Mouse (Mus musculus) cerebral cortex, adult 2 months (tissue): ENCODE data around the gene Akt1.

Experiments
- WGBS: fragments of 180-500 bp; shearing (Covaris S2); methylation state at CpG from one replicate; pipeline ENCODE4 v1.1.7; 2018; 5-methylcytosine and 5-hydroxymethylcytosine counted together

Gene Akt1

GRCm38 (mm10) chr12:112674132-112675011, at the start of gene Akt1:
Gene Akt1, minus strand, starts transcription at chr12:112674884.
- WGBS: 2% methylated on average over 45 of the region's 70 CpGs

GRCm38 (mm10) chr12:112724077-112724805, 49.6 kb upstream of the Akt1 start:
- 76% methylated on average over 11 of the region's 11 CpGs for WGBS

- WGBS: 84% methylated on average over 6 of the region's 6 CpGs
Observed at GRCm38 (mm10) chr12:112723445-112723844, 48.8 kb upstream of the Akt1 start.

GRCm38 (mm10) chr12:112723028-112723330, 48.3 kb upstream of the Akt1 start:
- 11% methylated on average over 5 of the region's 5 CpGs for WGBS

- 1% methylated on average over 71 of the region's 75 CpGs for WGBS
Observed at GRCm38 (mm10) chr12:112722240-112723027, 47.8 kb upstream of the Akt1 start.

GRCm38 (mm10) chr12:112721424-112722239, 46.9 kb upstream of the Akt1 start:
- WGBS: 9% methylated on average over 69 of the region's 69 CpGs

- 72% methylated on average over 12 of the region's 12 CpGs for WGBS
Observed at GRCm38 (mm10) chr12:112720890-112721423, 46.3 kb upstream of the Akt1 start.

GRCm38 (mm10) chr12:112720216-112720615, 45.5 kb upstream of the Akt1 start, which contains the start of gene Cep170b:
Gene Cep170b, plus strand, starts transcription at chr12:112720455.
- 89% methylated on average over 6 of the region's 6 CpGs for WGBS

GRCm38 (mm10) chr12:112718995-112719394, 44.3 kb upstream of the Akt1 start:
- WGBS: 81% methylated on average over 5 of the region's 5 CpGs

GRCm38 (mm10) chr12:112717140-112717539, 42.5 kb upstream of the Akt1 start:
- WGBS: 45% methylated on average over 7 of the region's 7 CpGs

- 30% methylated on average over 3 of the region's 3 CpGs for WGBS
Observed at GRCm38 (mm10) chr12:112713984-112714383, 39.3 kb upstream of the Akt1 start.

GRCm38 (mm10) chr12:112707573-112707869, 32.8 kb upstream of the Akt1 start:
- 33% methylated on average over 8 of the region's 8 CpGs for WGBS

- WGBS: 12% methylated on average over 32 of the region's 32 CpGs
Observed at GRCm38 (mm10) chr12:112706704-112707572, 32.3 kb upstream of the Akt1 start.

GRCm38 (mm10) chr12:112702374-112703320, 28.0 kb upstream of the Akt1 start:
- 68% methylated on average over 6 of the region's 6 CpGs for WGBS

GRCm38 (mm10) chr12:112700522-112700921, 25.8 kb upstream of the Akt1 start:
- 17% methylated on average over 15 of the region's 15 CpGs for WGBS

- WGBS: 85% methylated on average over 3 of the region's 3 CpGs
Observed at GRCm38 (mm10) chr12:112696806-112697425, 22.2 kb upstream of the Akt1 start.

GRCm38 (mm10) chr12:112694127-112694475, 19.4 kb upstream of the Akt1 start:
- WGBS: 48% methylated on average over 10 of the region's 10 CpGs
